Mouse (Mus musculus) retina, postnatal 7 days (tissue): ENCODE measurements around the gene Zwilch.

Source experiments
- DNase-seq: peaks from one replicate; pipeline ENCODE4 v3.0.0-alpha.2; 2012; ENCODE audit warnings: low read depth, low spot score

Zwilch gene

DNA sequence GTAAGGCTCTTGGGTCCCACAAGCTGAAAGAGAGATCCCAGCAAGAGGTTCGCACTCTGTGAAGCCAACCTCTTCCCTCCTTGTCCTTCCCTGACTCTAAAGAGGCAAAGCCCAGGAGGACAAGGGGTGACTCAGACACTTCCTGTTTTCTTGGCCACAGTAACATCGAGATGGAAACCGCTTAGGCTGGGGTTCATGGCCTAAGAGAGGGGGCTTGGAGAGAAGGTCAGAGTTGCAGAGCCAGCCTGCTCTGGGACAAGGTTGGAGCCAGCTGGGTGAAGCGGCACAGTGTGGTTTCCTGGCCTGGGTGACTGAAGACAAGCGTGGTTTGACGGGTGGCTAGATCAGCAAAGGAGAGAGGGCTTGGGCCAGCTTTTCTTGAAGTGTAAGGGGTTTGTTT is 67.6 kb downstream of the Zwilch start:
- DNase-seq: no peak

DNA sequence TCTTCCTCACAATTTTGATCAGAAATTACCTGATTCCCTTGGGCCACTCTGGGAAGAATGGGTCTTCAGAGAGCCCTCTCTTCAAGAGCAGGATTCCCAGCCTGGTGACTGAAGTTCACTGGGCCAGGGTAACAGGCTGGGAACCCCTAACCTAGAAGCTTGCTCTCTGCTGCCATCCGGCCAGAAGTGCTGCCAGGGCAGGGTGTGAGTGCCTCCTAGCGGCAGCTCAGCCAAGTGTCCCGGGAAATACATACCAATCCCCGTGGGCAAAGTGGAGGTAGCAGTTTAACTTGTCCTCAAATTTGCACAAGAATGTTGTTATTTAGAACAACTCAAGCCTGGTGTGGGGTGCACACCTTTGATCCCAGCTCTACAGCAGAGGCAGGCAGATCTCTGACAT is 72.5 kb downstream of the Zwilch start:
- no peak for DNase-seq

GRCm38 (mm10) chr9:64098282-64098681 is 74.6 kb downstream of the Zwilch start:
- DNase-seq: no peak

GRCm38 (mm10) chr9:64094083-64094482 is 78.8 kb downstream of the Zwilch start:
- no peak for DNase-seq

GRCm38 (mm10) chr9:64089004-64089403 is 83.9 kb downstream of the Zwilch start:
- DNase-seq: no peak

GRCm38 (mm10) chr9:64088346-64088745 is 84.6 kb downstream of the Zwilch start:
- DNase-seq: no peak

DNA sequence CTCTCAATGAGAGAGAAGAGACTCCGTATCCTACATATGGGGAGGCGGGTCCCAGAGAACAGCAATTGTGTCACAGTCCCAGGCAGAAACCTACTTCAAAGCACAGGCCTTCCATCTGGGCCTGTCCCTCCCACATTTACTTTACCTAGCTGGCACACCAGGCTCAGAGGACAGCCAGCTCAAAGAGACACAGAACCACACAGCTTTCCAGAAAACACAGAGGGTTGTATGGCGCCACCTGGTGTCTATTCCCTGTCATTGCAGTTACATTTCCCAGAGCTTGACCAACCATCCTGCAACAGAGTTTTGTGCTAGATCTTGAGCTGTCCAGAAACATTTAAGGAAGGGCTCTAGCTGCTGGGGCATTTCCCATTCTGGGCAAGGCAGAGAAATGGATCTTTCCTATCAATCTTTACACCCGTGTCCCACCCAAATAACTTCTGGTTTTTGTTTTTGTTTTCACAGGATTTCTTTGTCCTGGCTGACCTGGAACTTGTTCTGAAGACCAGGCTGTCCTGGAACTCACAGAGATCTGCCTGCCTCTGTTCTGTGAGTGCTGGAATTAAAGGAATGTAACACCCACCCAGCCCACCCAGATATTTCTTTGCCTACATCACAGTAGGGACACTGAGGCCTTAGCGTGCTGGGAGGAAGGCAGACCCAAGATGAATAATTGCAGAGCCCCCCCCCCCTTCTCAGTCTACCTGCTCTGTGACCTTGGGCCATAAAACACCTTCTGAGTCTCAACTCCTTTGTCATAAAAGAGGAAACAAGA is 85.3 kb downstream of the Zwilch start:
- DNase-seq: peak; percentile 72
